Mouse (Mus musculus) small intestine, adult 2 months (tissue): ENCODE data around the gene Pcmt1.

Source experiments
- CTCF ChIP-seq: fragments of 200-500 bp; IDR thresholded peaks from 2 replicates; pipeline ENCODE4 v1.5.1; 2012; ENCODE audit warnings: low read depth, mild to moderate bottlenecking, control low read depth, inconsistent platforms, low read length, moderate library complexity, mixed read lengths; ENCODE audit not compliant: insufficient replicate concordance, insufficient read length; ENCODE audit errors: extremely low read depth
- POLR2A ChIP-seq: fragments of 200-500 bp; IDR thresholded peaks from 2 replicates; pipeline ENCODE4 v1.6.1; 2012; ENCODE audit warnings: low read depth, mild to moderate bottlenecking, control low read depth, inconsistent platforms, low read length, moderate library complexity

DNA sequence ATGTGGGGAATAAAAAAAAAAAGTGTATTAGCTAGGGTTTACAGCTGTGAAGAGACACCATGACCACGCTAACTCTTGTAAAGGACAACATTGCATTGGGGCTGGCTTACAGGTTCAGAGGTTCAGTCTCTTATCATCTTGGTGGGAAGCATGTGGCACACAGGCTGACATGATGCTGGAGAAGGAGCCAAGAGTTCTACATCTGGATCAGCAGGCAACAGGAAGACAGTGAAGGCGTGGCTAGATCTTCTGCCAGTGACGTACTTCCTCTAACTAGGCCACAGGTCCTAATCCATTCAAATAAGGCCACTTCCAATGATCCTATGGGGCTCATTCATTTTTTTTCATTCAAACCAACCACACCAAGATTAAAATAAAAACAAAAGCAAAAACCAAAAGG is 19.2 kb upstream of the Pcmt1 start:
- TF ChIP-seq CTCF (no peak), POLR2A (no peak)
